Mouse (Mus musculus) neural tube, embryonic 13.5 days (tissue): Measurements from ENCODE around the gene Sar1a. TPM values are rescaled to one million over a fixed set of nuclear protein-coding genes. Genes with fewer than 3 reads are reported as not detected.

Experiments
- ATAC-seq: fragments of 200-750 bp; cut with Nextera tagmentation; 2 replicates; pipeline ENCODE4 v1.8.0; 2017; ENCODE audit warnings: low read depth, mild to moderate bottlenecking, moderate TSS enrichment, moderate library complexity
- H3K27ac ChIP-seq: fragments of 300-500 bp; sonication (generic); replicated peaks from 2 replicates; pipeline ENCODE4 v1.5.1; 2015; ENCODE audit warnings: moderate library complexity, mild to moderate bottlenecking, inconsistent platforms
- H3K27me3 ChIP-seq: fragments of 300-500 bp; sonication (generic); 2 replicates; pipeline ENCODE4 v1.6.1; 2015; ENCODE audit warnings: mild to moderate bottlenecking, inconsistent platforms
- H3K36me3 ChIP-seq: fragments of 300-500 bp; sonication (generic); 2 replicates; pipeline ENCODE4 v1.6.1; 2015; ENCODE audit warnings: mild to moderate bottlenecking, inconsistent platforms
- H3K4me1 ChIP-seq: fragments of 300-500 bp; sonication (generic); replicated peaks from 2 replicates; pipeline ENCODE4 v1.6.1; 2015; ENCODE audit warnings: inconsistent platforms
- H3K4me2 ChIP-seq: fragments of 300-500 bp; sonication (generic); 2 replicates; pipeline ENCODE4 v1.6.1; 2015; ENCODE audit warnings: inconsistent platforms, mild to moderate bottlenecking, moderate library complexity
- H3K4me3 ChIP-seq: fragments of 300-500 bp; sonication (generic); 2 replicates; pipeline ENCODE4 v1.5.1; 2015; ENCODE audit warnings: mild to moderate bottlenecking, inconsistent platforms
- H3K9ac ChIP-seq: fragments of 300-500 bp; sonication (generic); 2 replicates; pipeline ENCODE4 v1.6.1; 2015; ENCODE audit warnings: moderate library complexity, mild to moderate bottlenecking, inconsistent platforms
- H3K9me3 ChIP-seq: fragments of 300-500 bp; sonication (generic); 2 replicates; pipeline ENCODE4 v1.6.1; 2016; ENCODE audit warnings: inconsistent platforms
- WGBS: fragments of 180-500 bp; shearing (Covaris S2); methylation state at CpG from one replicate; pipeline ENCODE4 v1.1.7; 2015; 5-methylcytosine and 5-hydroxymethylcytosine counted together
- polyA plus RNA-seq: library from polyadenylated mRNA; unstranded; fragments of >200 nt; fragmentation: Nextera tagmentation; extraction: Ambion mirVana; gene quantifications from 2 replicates; pipeline ENCODE4 v1.2.1, GENCODE M21; 2015

Gene Sar1a
- polyA plus RNA-seq, 1 experiment from 2014 or later: 192 TPM

GRCm38 (mm10) chr10:61741873-61742272, 61.8 kb downstream of the Sar1a start:
- no peak overlapping the region for H3K4me3 ChIP-seq
- ATAC-seq: no peak
- no peak overlapping the region for H3K27ac ChIP-seq
- peaks cover 97% of the 10 kb centered on the region for H3K36me3 ChIP-seq
- WGBS: 82% methylated on average over 4 of the region's 4 CpGs
- no peak overlapping the region for H3K9ac ChIP-seq
- H3K27me3 ChIP-seq: no peaks in the 10 kb centered on the region
- H3K4me1 ChIP-seq: no peaks in the 10 kb centered on the region
- H3K9me3 ChIP-seq: peaks cover 4% of the 10 kb centered on the region; the same call in 1 of the 2 replicates
- H3K4me2 ChIP-seq: no peak overlapping the region

GRCm38 (mm10) chr10:61742336-61742735, 62.2 kb downstream of the Sar1a start:
- peaks cover 100% of the 10 kb centered on the region for H3K36me3 ChIP-seq
- no peaks in the 10 kb centered on the region for H3K4me1 ChIP-seq
- 96% methylated on average over 8 of the region's 8 CpGs for whole genome bisulfite sequencing
- no peak overlapping the region; the same call in 1 of the 2 replicates for H3K27ac ChIP-seq
- H3K27me3 ChIP-seq: no peaks in the 10 kb centered on the region
- no peak overlapping the region for H3K4me2 ChIP-seq
- no peak overlapping the region for H3K4me3 ChIP-seq
- peaks cover 4% of the 10 kb centered on the region; the same call in 1 of the 2 replicates for H3K9me3 ChIP-seq
- ATAC-seq: no peak
- no peak overlapping the region for H3K9ac ChIP-seq

Other genes with a start within 250 kb of the Sar1a start
- 50.3 and 61.8 TPM in 2 replicates for gene Eif4ebp2, start 227.6 kb upstream of the Sar1a start, polyA plus RNA-seq
- gene Lrrc20, start 204.5 kb upstream of the Sar1a start, polyA plus RNA-seq: 14.9 and 15.0 TPM in 2 replicates
- gene Npffr1, start 84.8 kb upstream of the Sar1a start, polyA plus RNA-seq: 0.17 and 0.25 TPM in 2 replicates
- 212 and 224 TPM in 2 replicates for gene Ppa1, start 31.7 kb upstream of the Sar1a start, polyA plus RNA-seq
- gene Tysnd1, start 15.2 kb downstream of the Sar1a start, polyA plus RNA-seq: 26.7 and 29.0 TPM in 2 replicates
- 10.7 and 14.1 TPM in 2 replicates for gene Aifm2, start 35.0 kb downstream of the Sar1a start, polyA plus RNA-seq
- gene H2afy2, start 103.8 kb downstream of the Sar1a start, polyA plus RNA-seq: 306 and 328 TPM in 2 replicates